Mouse (Mus musculus): ENCODE measurements around the gene Olfr675. TPM values are rescaled to one million over a fixed set of nuclear protein-coding genes. Genes with fewer than 3 reads are reported as not detected.
"Not testable (repeated sequence)": the region's sequence is repeated elsewhere in the genome, so short reads cannot be mapped to it uniquely, and the experiment has no call there.

The Olfr675 gene
- not detected in 2 replicates for polyA plus RNA-seq (2015; fragmentation: Nextera tagmentation; extraction: Ambion mirVana)

- no peaks in the 10 kb centered on the region for H3K9me3 ChIP-seq (replicated peaks; ENCODE audit: control insufficient read depth, low read length)
- H3K4me2 ChIP-seq (ENCODE audit: low read depth, low read length): no peak within 1 kb of the TSS
- H3K36me3 ChIP-seq (ENCODE audit: control insufficient read depth, insufficient read depth, low read length): no peaks in the 10 kb centered on the region
- no peak within 1 kb of the TSS for H3K27ac ChIP-seq (ENCODE audit: low read length)
- H3K4me1 ChIP-seq (ENCODE audit: control insufficient read depth, insufficient read depth, low read length): no peaks in the 10 kb centered on the region
- H3K4me3 ChIP-seq (replicated peaks; ENCODE audit: low read length): no peak within 1 kb of the TSS
- 59% methylated on average over 1 of the region's 1 CpGs for WGBS
- H3K27me3 ChIP-seq (ENCODE audit: control insufficient read depth, insufficient read depth, low read length): no peaks in the 10 kb centered on the region
- ATAC-seq (ENCODE audit: insufficient read depth, low FRiP score): no peak
- H3K9ac ChIP-seq (ENCODE audit: low read length): no peak within 1 kb of the TSS
Measured at GRCm38 (mm10) chr7:105028360-105028759, at the start of gene Olfr675. Gene Olfr675 (minus strand): TSS chr7:105028460.

- Histone ChIP-seq H3K27ac (ENCODE audit: low read length) (no peak within 1 kb of the TSS), H3K9ac (ENCODE audit: low read length) (no peak within 1 kb of the TSS), H3K9me3 (replicated peaks; ENCODE audit: control insufficient read depth, low read length) (no peaks in the 10 kb centered on the region), H3K27me3 (ENCODE audit: control insufficient read depth, insufficient read depth, low read length) (no peaks in the 10 kb centered on the region), H3K4me3 (replicated peaks; ENCODE audit: low read length) (no peak within 1 kb of the TSS), H3K4me2 (ENCODE audit: low read depth, low read length) (no peak within 1 kb of the TSS), H3K4me1 (ENCODE audit: control insufficient read depth, insufficient read depth, low read length) (no peaks in the 10 kb centered on the region), H3K36me3 (ENCODE audit: control insufficient read depth, insufficient read depth, low read length) (no peaks in the 10 kb centered on the region)
- 91% methylated on average over 1 of the region's 1 CpGs for WGBS
- ATAC-seq (ENCODE audit: insufficient read depth, low FRiP score): no peak
Measured at GRCm38 (mm10) chr7:105064175-105064574, 35.9 kb upstream of the Olfr675 start, which contains the start of gene Olfr678. Gene Olfr678 (plus strand): TSS chr7:105064475.

- no peak overlapping the region for H3K27ac ChIP-seq (ENCODE audit: low read length)
- H3K4me1 ChIP-seq (ENCODE audit: control insufficient read depth, insufficient read depth, low read length): no peaks in the 10 kb centered on the region
- H3K9ac ChIP-seq (ENCODE audit: low read length): no peak overlapping the region
- ATAC-seq (ENCODE audit: insufficient read depth, low FRiP score): no peak
- H3K4me2 ChIP-seq (ENCODE audit: low read depth, low read length): no peak overlapping the region
- no peaks in the 10 kb centered on the region for H3K9me3 ChIP-seq (replicated peaks; ENCODE audit: control insufficient read depth, low read length)
- H3K4me3 ChIP-seq (replicated peaks; ENCODE audit: low read length): no peak overlapping the region
- no peaks in the 10 kb centered on the region for H3K27me3 ChIP-seq (ENCODE audit: control insufficient read depth, insufficient read depth, low read length)
- no peaks in the 10 kb centered on the region for H3K36me3 ChIP-seq (ENCODE audit: control insufficient read depth, insufficient read depth, low read length)
Measured at GRCm38 (mm10) chr7:105058951-105059350, 30.7 kb upstream of the Olfr675 start.

GRCm38 (mm10) chr7:105033836-105034235 is 5.6 kb upstream of the Olfr675 start:
- H3K27ac ChIP-seq (ENCODE audit: low read length); H3K36me3 ChIP-seq (ENCODE audit: control insufficient read depth, insufficient read depth, low read length); ATAC-seq (ENCODE audit: insufficient read depth, low FRiP score); H3K4me1 ChIP-seq (ENCODE audit: control insufficient read depth, insufficient read depth, low read length); H3K27me3 ChIP-seq (ENCODE audit: control insufficient read depth, insufficient read depth, low read length); H3K4me2 ChIP-seq (ENCODE audit: low read depth, low read length); H3K4me3 ChIP-seq (replicated peaks; ENCODE audit: low read length); H3K9me3 ChIP-seq (replicated peaks; ENCODE audit: control insufficient read depth, low read length); H3K9ac ChIP-seq (ENCODE audit: low read length): not testable (repeated sequence)
- WGBS: 43% methylated on average over 5 of the region's 5 CpGs

GRCm38 (mm10) chr7:105032398-105032797 is 4.1 kb upstream of the Olfr675 start, which contains the start of gene Olfr676:
Gene Olfr676 (plus strand): TSS chr7:105032698.
- Histone ChIP-seq H3K27me3 (ENCODE audit: control insufficient read depth, insufficient read depth, low read length) (no peaks in the 10 kb centered on the region), H3K4me3 (replicated peaks; ENCODE audit: low read length) (no peak within 1 kb of the TSS), H3K9me3 (replicated peaks; ENCODE audit: control insufficient read depth, low read length) (no peaks in the 10 kb centered on the region), H3K36me3 (ENCODE audit: control insufficient read depth, insufficient read depth, low read length) (no peaks in the 10 kb centered on the region), H3K4me2 (ENCODE audit: low read depth, low read length) (no peak within 1 kb of the TSS), H3K9ac (ENCODE audit: low read length) (no peak within 1 kb of the TSS), H3K27ac (ENCODE audit: low read length) (no peak within 1 kb of the TSS), H3K4me1 (ENCODE audit: control insufficient read depth, insufficient read depth, low read length) (no peaks in the 10 kb centered on the region)
- no peak for ATAC-seq (ENCODE audit: insufficient read depth, low FRiP score)

- H3K4me2 ChIP-seq (ENCODE audit: low read depth, low read length): no peak overlapping the region
- WGBS: 81% methylated on average over 1 of the region's 1 CpGs
- no peaks in the 10 kb centered on the region for H3K27me3 ChIP-seq (ENCODE audit: control insufficient read depth, insufficient read depth, low read length)
- H3K27ac ChIP-seq (ENCODE audit: low read length): no peak overlapping the region
- H3K9me3 ChIP-seq (replicated peaks; ENCODE audit: control insufficient read depth, low read length): no peaks in the 10 kb centered on the region
- H3K9ac ChIP-seq (ENCODE audit: low read length): no peak overlapping the region
- no peaks in the 10 kb centered on the region for H3K4me1 ChIP-seq (ENCODE audit: control insufficient read depth, insufficient read depth, low read length)
- no peaks in the 10 kb centered on the region for H3K36me3 ChIP-seq (ENCODE audit: control insufficient read depth, insufficient read depth, low read length)
- no peak for ATAC-seq (ENCODE audit: insufficient read depth, low FRiP score)
- no peak overlapping the region for H3K4me3 ChIP-seq (replicated peaks; ENCODE audit: low read length)
Measured at GRCm38 (mm10) chr7:105022530-105022929, 5.7 kb downstream of the Olfr675 start.

- no peak within 1 kb of the TSS for H3K4me2 ChIP-seq (ENCODE audit: low read depth, low read length)
- H3K36me3 ChIP-seq (ENCODE audit: control insufficient read depth, insufficient read depth, low read length): no peaks in the 10 kb centered on the region
- no peak within 1 kb of the TSS for H3K9ac ChIP-seq (ENCODE audit: low read length)
- H3K4me3 ChIP-seq (replicated peaks; ENCODE audit: low read length): no peak within 1 kb of the TSS
- H3K27ac ChIP-seq (ENCODE audit: low read length): no peak within 1 kb of the TSS
- ATAC-seq (ENCODE audit: insufficient read depth, low FRiP score): no peak
- H3K9me3 ChIP-seq (replicated peaks; ENCODE audit: control insufficient read depth, low read length): no peaks in the 10 kb centered on the region
- H3K4me1 ChIP-seq (ENCODE audit: control insufficient read depth, insufficient read depth, low read length): no peaks in the 10 kb centered on the region
- H3K27me3 ChIP-seq (ENCODE audit: control insufficient read depth, insufficient read depth, low read length): no peaks in the 10 kb centered on the region
Measured at GRCm38 (mm10) chr7:105001929-105002328, 26.3 kb downstream of the Olfr675 start, which contains the start of gene Olfr672. Gene Olfr672 (minus strand): TSS chr7:105002029.

- Histone ChIP-seq H3K9ac (ENCODE audit: low read length) (no peak within 1 kb of the TSS), H3K9me3 (replicated peaks; ENCODE audit: control insufficient read depth, low read length) (no peaks in the 10 kb centered on the region), H3K27me3 (ENCODE audit: control insufficient read depth, insufficient read depth, low read length) (no peaks in the 10 kb centered on the region), H3K36me3 (ENCODE audit: control insufficient read depth, insufficient read depth, low read length) (no peaks in the 10 kb centered on the region), H3K27ac (ENCODE audit: low read length) (no peak within 1 kb of the TSS), H3K4me1 (ENCODE audit: control insufficient read depth, insufficient read depth, low read length) (no peaks in the 10 kb centered on the region), H3K4me2 (ENCODE audit: low read depth, low read length) (no peak within 1 kb of the TSS), H3K4me3 (replicated peaks; ENCODE audit: low read length) (no peak within 1 kb of the TSS)
- no peak for ATAC-seq (ENCODE audit: insufficient read depth, low FRiP score)
- 69% methylated on average over 1 of the region's 1 CpGs for WGBS
Measured at GRCm38 (mm10) chr7:104979026-104979425, 49.2 kb downstream of the Olfr675 start, which contains the start of gene Olfr671. Gene Olfr671 (minus strand): TSS chr7:104979126.

- H3K9me3 ChIP-seq (replicated peaks; ENCODE audit: control insufficient read depth, low read length); H3K4me1 ChIP-seq (ENCODE audit: control insufficient read depth, insufficient read depth, low read length); H3K27ac ChIP-seq (ENCODE audit: low read length); H3K27me3 ChIP-seq (ENCODE audit: control insufficient read depth, insufficient read depth, low read length); H3K4me2 ChIP-seq (ENCODE audit: low read depth, low read length); H3K9ac ChIP-seq (ENCODE audit: low read length); H3K4me3 ChIP-seq (replicated peaks; ENCODE audit: low read length); ATAC-seq (ENCODE audit: insufficient read depth, low FRiP score); H3K36me3 ChIP-seq (ENCODE audit: control insufficient read depth, insufficient read depth, low read length): not testable (repeated sequence)
- WGBS: 71% methylated on average over 2 of the region's 2 CpGs
Measured at GRCm38 (mm10) chr7:104972507-104972906, 55.8 kb downstream of the Olfr675 start.
